Mouse (Mus musculus) midbrain, postnatal 0 days (tissue): ENCODE measurements at regions not wholly inside any gene's neighbourhood (a gene's known extent, or its start where the extent isn't known, plus 50 kb on each side); places are given as distances from the start of the nearest gene placed in this dataset.

Experiments
- ATAC-seq: fragments of 200-750 bp; cut with Nextera tagmentation; 2 replicates; pipeline ENCODE4 v1.8.0; 2017; ENCODE audit warnings: moderate number of reproducible peaks, mild to moderate bottlenecking, moderate TSS enrichment, moderate library complexity; ENCODE audit not compliant: low FRiP score
- DNase-seq: peaks from one replicate; pipeline ENCODE4 v3.0.0-alpha.2; 2015; ENCODE audit warnings: low spot score
- H3K27ac ChIP-seq: fragments of 300-500 bp; sonication (generic); 2 replicates; pipeline ENCODE4 v1.5.1; 2014; ENCODE audit warnings: low read depth, mild to moderate bottlenecking, low read length, mixed read lengths
- H3K27me3 ChIP-seq: fragments of 300-500 bp; sonication (generic); 2 replicates; pipeline ENCODE4 v1.6.1; 2014; ENCODE audit warnings: low read length, control low read depth, mixed read lengths; ENCODE audit not compliant: insufficient read depth
- H3K36me3 ChIP-seq: fragments of 300-500 bp; sonication (generic); 2 replicates; pipeline ENCODE4 v1.6.1; 2014; ENCODE audit warnings: low read length, control low read depth, mixed read lengths; ENCODE audit not compliant: insufficient read depth
- H3K4me1 ChIP-seq: fragments of 300-500 bp; sonication (generic); 2 replicates; pipeline ENCODE4 v1.6.1; 2014; ENCODE audit warnings: mild to moderate bottlenecking, control low read depth, antibody characterized with exemption, low read length, mixed read lengths; ENCODE audit not compliant: insufficient read depth
- H3K4me2 ChIP-seq: fragments of 300-500 bp; sonication (generic); 2 replicates; pipeline ENCODE4 v1.6.1; 2014; ENCODE audit warnings: low read depth, mild to moderate bottlenecking, low read length, mixed read lengths; ENCODE audit not compliant: poor library complexity, severe bottlenecking
- H3K4me3 ChIP-seq: fragments of 300-500 bp; sonication (generic); 2 replicates; pipeline ENCODE4 v1.5.1; 2014; ENCODE audit warnings: low read depth, mild to moderate bottlenecking, low read length, moderate library complexity
- H3K9ac ChIP-seq: fragments of 300-500 bp; sonication (generic); replicated peaks from 2 replicates; pipeline ENCODE4 v1.6.1; 2014; ENCODE audit warnings: mild to moderate bottlenecking, low read length, moderate library complexity, mixed read lengths; ENCODE audit not compliant: poor library complexity, severe bottlenecking
- H3K9me3 ChIP-seq: fragments of 300-500 bp; sonication (generic); 2 replicates; pipeline ENCODE4 v1.6.1; 2016; ENCODE audit warnings: low read length, control low read depth
- CTCF ChIP-seq: IDR thresholded peaks from 2 replicates; pipeline ENCODE4 v1.5.1; 2016; ENCODE audit warnings: antibody characterized with exemption, mild to moderate bottlenecking
- WGBS: fragments of 180-500 bp; shearing (Covaris S2); extraction: QIAGEN DNeasy Blood & Tissue Kit; methylation state at CpG from one replicate; pipeline ENCODE4 v1.1.7; 2014; 5-methylcytosine and 5-hydroxymethylcytosine counted together

GRCm38 (mm10) chr12:107085058-107085905 is 403.1 kb upstream of the 3110018I06Rik start:
- Histone ChIP-seq H3K4me1 (peaks cover 3% of the 10 kb centered on the region; the same call in 1 of the 2 replicates), H3K9ac (no peak overlapping the region; the same call in 1 of the 2 replicates), H3K4me2 (no peak overlapping the region), H3K9me3 (no peaks in the 10 kb centered on the region), H3K27ac (no peak overlapping the region), H3K4me3 (no peak overlapping the region), H3K27me3 (no peaks in the 10 kb centered on the region), H3K36me3 (no peaks in the 10 kb centered on the region)
- DNase-seq (peak; percentile 15), ATAC-seq (no peak)
- TF ChIP-seq CTCF = no peak
- 49% methylated on average over 14 of the region's 14 CpGs for WGBS

- ATAC-seq (no peak), DNase-seq (peak; percentile 62)
- H3K36me3 ChIP-seq = no peaks in the 10 kb centered on the region
- no peak overlapping the region for H3K4me2 ChIP-seq
- TF ChIP-seq CTCF = peak; percentile 67
- H3K4me1 ChIP-seq = peaks cover 3% of the 10 kb centered on the region; the same call in 1 of the 2 replicates
- no peak overlapping the region for H3K4me3 ChIP-seq
- H3K27ac ChIP-seq = no peak overlapping the region
- H3K27me3 ChIP-seq = no peaks in the 10 kb centered on the region
- H3K9ac ChIP-seq = no peak overlapping the region
- WGBS = 42% methylated on average over 16 of the region's 16 CpGs
- H3K9me3 ChIP-seq = no peaks in the 10 kb centered on the region
Observed at GRCm38 (mm10) chr12:107085906-107086655, 402.4 kb upstream of the 3110018I06Rik start.

- Histone ChIP-seq H3K9ac (no peak overlapping the region), H3K27ac (no peak overlapping the region), H3K36me3 (no peaks in the 10 kb centered on the region), H3K4me1 (no peaks in the 10 kb centered on the region), H3K9me3 (no peaks in the 10 kb centered on the region), H3K4me3 (no peak overlapping the region), H3K4me2 (no peak overlapping the region), H3K27me3 (no peaks in the 10 kb centered on the region)
- no peak for TF ChIP-seq CTCF
- DNase-seq (no peak), ATAC-seq (no peak)
- 87% methylated on average over 3 of the region's 3 CpGs for WGBS
Observed at GRCm38 (mm10) chr12:107092151-107092550, 396.3 kb upstream of the 3110018I06Rik start.

- Histone ChIP-seq H3K4me3 (no peak overlapping the region), H3K27ac (no peak overlapping the region), H3K4me2 (no peak overlapping the region), H3K9me3 (no peaks in the 10 kb centered on the region), H3K36me3 (no peaks in the 10 kb centered on the region), H3K27me3 (no peaks in the 10 kb centered on the region), H3K4me1 (no peaks in the 10 kb centered on the region), H3K9ac (no peak overlapping the region)
- 76% methylated on average over 13 of the region's 13 CpGs for WGBS
- DNase-seq (no peak), ATAC-seq (no peak)
- TF ChIP-seq CTCF = no peak
Observed at GRCm38 (mm10) chr12:107093326-107093725, 395.1 kb upstream of the 3110018I06Rik start.

GRCm38 (mm10) chr12:107095409-107095808 is 393.0 kb upstream of the 3110018I06Rik start:
- no peak for TF ChIP-seq CTCF
- H3K27ac ChIP-seq = no peak overlapping the region
- H3K36me3 ChIP-seq = no peaks in the 10 kb centered on the region
- H3K9ac ChIP-seq = no peak overlapping the region
- 76% methylated on average over 6 of the region's 6 CpGs for WGBS
- H3K4me2 ChIP-seq = no peak overlapping the region
- H3K4me1 ChIP-seq = no peaks in the 10 kb centered on the region
- no peak for ATAC-seq
- no peak overlapping the region for H3K4me3 ChIP-seq
- no peaks in the 10 kb centered on the region for H3K27me3 ChIP-seq
- no peak for DNase-seq
- no peaks in the 10 kb centered on the region for H3K9me3 ChIP-seq

- H3K4me2 ChIP-seq = no peak overlapping the region
- no peaks in the 10 kb centered on the region for H3K27me3 ChIP-seq
- no peaks in the 10 kb centered on the region for H3K36me3 ChIP-seq
- TF ChIP-seq CTCF = no peak
- H3K4me3 ChIP-seq = no peak overlapping the region
- no peak overlapping the region; the same call in 1 of the 2 replicates for H3K27ac ChIP-seq
- DNase-seq (peak; percentile 36), ATAC-seq (no peak)
- H3K4me1 ChIP-seq = no peaks in the 10 kb centered on the region
- H3K9ac ChIP-seq = no peak overlapping the region
- H3K9me3 ChIP-seq = no peaks in the 10 kb centered on the region
- WGBS = 44% methylated on average over 8 of the region's 8 CpGs
Observed at GRCm38 (mm10) chr12:107104570-107104969, 383.9 kb upstream of the 3110018I06Rik start.
